Mouse (Mus musculus) MEL (cell line): ENCODE data around the gene Ssh2. TPM values are rescaled to one million over a fixed set of nuclear protein-coding genes. Genes with fewer than 3 reads are reported as not detected.
"Not testable (repeated sequence)": the region's sequence is repeated elsewhere in the genome, so short reads cannot be mapped to it uniquely, and the experiment has no call there.

Source experiments
- DNase-seq: peaks from one replicate; pipeline ENCODE4 v3.0.0; 2011; ENCODE audit warnings: low read depth, low spot score
- H3K27ac ChIP-seq: 2 replicates; pipeline ENCODE4 v1.5.1; 2012; ENCODE audit warnings: low read depth, mild to moderate bottlenecking, control low read depth, low read length, moderate library complexity; ENCODE audit not compliant: control insufficient read depth
- H3K27me3 ChIP-seq, 2 experiments: fragments of 150-350 bp in 1 of 2; sonication (generic) in 1 of 2; 2 replicates each; pipeline ENCODE4 v1.6.1; 2012; ENCODE audit warnings: low read length in 2 of 2, mild to moderate bottlenecking in 2 of 2, improper control_type of control experiment in 1 of 2, moderate library complexity in 1 of 2; ENCODE audit not compliant: insufficient read depth in 2 of 2, control insufficient read depth in 1 of 2
- H3K36me3 ChIP-seq, 2 experiments: 2 replicates each; pipeline ENCODE4 v1.6.1; 2012 to 2014; ENCODE audit warnings: low read length in 2 of 2, improper control_type of control experiment in 1 of 2, inconsistent platforms in 1 of 2, mild to moderate bottlenecking in 1 of 2; ENCODE audit not compliant: insufficient read depth in 2 of 2, control insufficient read depth in 1 of 2
- H3K4me1 ChIP-seq, 2 experiments: fragments of 150-350 bp in 1 of 2; sonication (generic) in 1 of 2; 2 replicates each; pipeline ENCODE4 v1.6.1; 2012; ENCODE audit warnings: low read length in 2 of 2, improper control_type of control experiment in 1 of 2, mild to moderate bottlenecking in 1 of 2; ENCODE audit not compliant: insufficient read depth in 2 of 2, control insufficient read depth in 1 of 2
- H3K4me3 ChIP-seq, 2 experiments: fragments of 150-350 bp in 1 of 2; sonication (generic) in 1 of 2; 2 replicates each; pipeline ENCODE4 v1.5.1; 2012; ENCODE audit warnings: low read depth in 2 of 2, low read length in 2 of 2, mild to moderate bottlenecking in 2 of 2, moderate library complexity in 2 of 2, control low read depth in 1 of 2, improper control_type of control experiment in 1 of 2; ENCODE audit not compliant: control insufficient read depth in 1 of 2, insufficient read depth in 1 of 2
- H3K79me2 ChIP-seq: 2 replicates; pipeline ENCODE4 v1.6.1; 2012; ENCODE audit warnings: mild to moderate bottlenecking, low read length, moderate library complexity; ENCODE audit not compliant: control insufficient read depth, poor library complexity, insufficient read depth
- H3K9ac ChIP-seq: 2 replicates; pipeline ENCODE4 v1.6.1; 2012; ENCODE audit warnings: low read depth, mild to moderate bottlenecking, control low read depth, low read length, moderate library complexity; ENCODE audit not compliant: control insufficient read depth, poor library complexity, severe bottlenecking
- H3K9me3 ChIP-seq: fragments of 150-350 bp; sonication (generic); replicated peaks from 2 replicates; pipeline ENCODE4 v1.6.1; 2012; ENCODE audit warnings: mild to moderate bottlenecking, low read length, improper control_type of control experiment, moderate library complexity; ENCODE audit not compliant: insufficient read depth
- BHLHE40 ChIP-seq: IDR thresholded peaks from 2 replicates; pipeline ENCODE4 v1.6.1; 2012; ENCODE audit warnings: low read depth, mild to moderate bottlenecking, inconsistent platforms, low read length, improper control_type of control experiment, borderline replicate concordance
- CHD2 ChIP-seq: IDR thresholded peaks from 2 replicates; pipeline ENCODE4 v1.6.1; 2011; ENCODE audit warnings: low read length, improper control_type of control experiment
- EP300 ChIP-seq, 2 experiments: IDR thresholded peaks; 2 replicates each; pipeline ENCODE4 v1.6.1; 2011; ENCODE audit warnings: improper control_type of control experiment in 2 of 2, low read length in 2 of 2, low read depth in 1 of 2, mild to moderate bottlenecking in 1 of 2
- ETS1 ChIP-seq: IDR thresholded peaks from 2 replicates; pipeline ENCODE4 v1.6.1; 2012; ENCODE audit warnings: low read depth, mild to moderate bottlenecking, inconsistent platforms, low read length, improper control_type of control experiment, moderate library complexity
- GABPA ChIP-seq: IDR thresholded peaks from 2 replicates; pipeline ENCODE4 v1.6.1; 2012; ENCODE audit warnings: low read depth, mild to moderate bottlenecking, inconsistent platforms, low read length, improper control_type of control experiment, moderate library complexity
- GATA1 ChIP-seq: IDR thresholded peaks from 2 replicates; pipeline ENCODE4 v1.6.1; 2011; ENCODE audit warnings: low read depth, low read length, improper control_type of control experiment
- KAT2A ChIP-seq: conservative IDR thresholded peaks from 2 replicates; pipeline ENCODE4 v1.6.1; 2012; ENCODE audit warnings: low read depth, low read length, improper control_type of control experiment, inconsistent platforms
- MAX ChIP-seq: IDR thresholded peaks from 2 replicates; pipeline ENCODE4 v1.6.1; 2011; ENCODE audit warnings: low read length, improper control_type of control experiment
- MAZ ChIP-seq: IDR thresholded peaks from 2 replicates; pipeline ENCODE4 v1.6.1; 2012; ENCODE audit warnings: low read depth, mild to moderate bottlenecking, inconsistent platforms, low read length, improper control_type of control experiment
- MEF2A ChIP-seq: IDR thresholded peaks from 2 replicates; pipeline ENCODE4 v1.6.1; 2014; ENCODE audit warnings: low read depth, mild to moderate bottlenecking, inconsistent platforms, low read length, improper control_type of control experiment; ENCODE audit not compliant: poor library complexity, insufficient replicate concordance, severe bottlenecking; ENCODE audit errors: extremely low read depth
- MXI1 ChIP-seq: IDR thresholded peaks from 2 replicates; pipeline ENCODE4 v1.6.1; 2011; ENCODE audit warnings: mild to moderate bottlenecking, low read depth, low read length, improper control_type of control experiment
- NELFE ChIP-seq: IDR thresholded peaks from 2 replicates; pipeline ENCODE4 v1.6.1; 2011; ENCODE audit warnings: low read depth, low read length, improper control_type of control experiment
- POLR2A ChIP-seq, 2 experiments: IDR thresholded peaks; 2 replicates each; pipeline ENCODE4 v1.6.1; 2011 to 2012; ENCODE audit warnings: low read length in 2 of 2, mild to moderate bottlenecking in 2 of 2, control low read depth in 1 of 2, improper control_type of control experiment in 1 of 2, low read depth in 1 of 2, moderate library complexity in 1 of 2; ENCODE audit not compliant: control insufficient read depth in 1 of 2, insufficient read depth in 1 of 2, poor library complexity in 1 of 2
- POLR2AphosphoS2 ChIP-seq: IDR thresholded peaks from 2 replicates; pipeline ENCODE4 v1.6.1; 2011; ENCODE audit warnings: low read length, improper control_type of control experiment
- RCOR1 ChIP-seq: IDR thresholded peaks from 2 replicates; pipeline ENCODE4 v1.6.1; 2012; ENCODE audit warnings: low read depth, mild to moderate bottlenecking, inconsistent platforms, low read length, improper control_type of control experiment
- TBP ChIP-seq: IDR thresholded peaks from 2 replicates; pipeline ENCODE4 v1.8.0; 2011; ENCODE audit warnings: low read depth, low read length, improper control_type of control experiment
- TCF12 ChIP-seq: IDR thresholded peaks from 2 replicates; pipeline ENCODE4 v1.6.1; 2014; ENCODE audit warnings: low read depth, mild to moderate bottlenecking, inconsistent platforms, low read length, improper control_type of control experiment, moderate library complexity
- USF2 ChIP-seq, 2 experiments: IDR thresholded peaks; 2 replicates each; pipeline ENCODE4 v1.6.1; 2011 to 2012; ENCODE audit warnings: improper control_type of control experiment in 2 of 2, low read length in 2 of 2, borderline replicate concordance in 1 of 2, inconsistent platforms in 1 of 2, low read depth in 1 of 2, mild to moderate bottlenecking in 1 of 2; ENCODE audit not compliant: insufficient read depth in 1 of 2
- ZC3H11A ChIP-seq: IDR thresholded peaks from 2 replicates; pipeline ENCODE4 v1.6.1; 2012; ENCODE audit warnings: low read depth, mild to moderate bottlenecking, inconsistent platforms, low read length, improper control_type of control experiment
- polyA plus RNA-seq, 2 experiments: library from polyadenylated mRNA; stranded (reverse) in 1 of 2; unstranded in 1 of 2; fragments of >175 nt in 1 of 2; fragments of >200 nt in 1 of 2; gene quantifications; 2 replicates each; pipeline versions ENCODE4 v1.2.1 to v1.2.4; 2012; ENCODE audit warnings: low replicate concordance in 2 of 2, low read depth in 1 of 2; ENCODE audit not compliant: insufficient read length in 2 of 2, insufficient read depth in 1 of 2, missing spikeins in 1 of 2
- total RNA-seq: library from RNA; depleted of rRNA; stranded (reverse); fragments of 300-350 nt; gene quantifications from 2 replicates; pipeline ENCODE4 v1.2.3, GENCODE M21; 2012

The Ssh2 gene
- total and polyA plus RNA-seq, 3 experiments, result 6.3 to 29.2 (median 16.5) TPM

- no peak overlapping the region for H3K9ac ChIP-seq
- TF ChIP-seq POLR2A (IDR thresholded peaks at IDR 0.05; ENCODE audit: control insufficient read depth in 1 of 2, insufficient read depth in 1 of 2, low read depth in 1 of 2, low read length in 2 of 2, poor library complexity in 1 of 2), result no peak
- no peak for TF ChIP-seq TBP
- peak; percentile 93 for TF ChIP-seq GATA1
- peak; percentile 51 to 85; a peak in 3 of 4 replicates for TF ChIP-seq EP300 (IDR thresholded peaks at IDR 0.05; ENCODE audit: low read depth in 1 of 2, low read length in 2 of 2)
- TF ChIP-seq, all 39 proteins: peak for 2
- H3K79me2 ChIP-seq, result no peaks in the 10 kb centered on the region
- no peak overlapping the region for H3K27ac ChIP-seq
- no peak for DNase-seq
- no peaks in the 10 kb centered on the region for H3K27me3 ChIP-seq
- H3K4me3 ChIP-seq, result no peak overlapping the region
- peaks cover 8 to 15% of the 10 kb centered on the region in 2 experiments for H3K4me1 ChIP-seq
- peaks cover 0 to 27% of the 10 kb centered on the region in 2 experiments; a peak in 2 of 4 replicates for H3K36me3 ChIP-seq
- H3K9me3 ChIP-seq, result no peaks in the 10 kb centered on the region
These were observed 59.9 kb downstream of the Ssh2 start for GRCm38 (mm10) chr11:77276000-77276399.

- H3K9me3 ChIP-seq, H3K27ac ChIP-seq, H3K9ac ChIP-seq, H3K27me3 ChIP-seq, H3K79me2 ChIP-seq, H3K4me3 ChIP-seq, DNase-seq: not testable (repeated sequence)
- Histone ChIP-seq H3K4me1 (peaks cover 8 to 15% of the 10 kb centered on the region in 2 experiments), H3K36me3 (peaks cover 0 to 27% of the 10 kb centered on the region in 2 experiments; a peak in 2 of 4 replicates)
These were observed 62.5 kb downstream of the Ssh2 start for GRCm38 (mm10) chr11:77278538-77278937.

- Histone ChIP-seq H3K36me3 (peaks cover 0 to 27% of the 10 kb centered on the region in 2 experiments; a peak in 2 of 4 replicates), H3K27me3 (no peaks in the 10 kb centered on the region), H3K4me3 (no peak overlapping the region), H3K27ac (no peak overlapping the region), H3K4me1 (peaks cover 8 to 15% of the 10 kb centered on the region in 2 experiments), H3K9ac (no peak overlapping the region), H3K9me3 (no peaks in the 10 kb centered on the region), H3K79me2 (no peaks in the 10 kb centered on the region)
- DNase-seq, result no peak
- TF ChIP-seq GATA1 (peak; percentile 70; the same call in 1 of the 2 replicates), EP300 (IDR thresholded peaks at IDR 0.05; ENCODE audit: low read depth in 1 of 2, low read length in 2 of 2) (peak in 1 of 2 experiments; percentile 67; a peak in 2 of 4 replicates), TCF12 (no peak)
These were observed 64.1 kb downstream of the Ssh2 start for GRCm38 (mm10) chr11:77280219-77280618.

GRCm38 (mm10) chr11:77291447-77291846 is 75.4 kb downstream of the Ssh2 start:
- no peaks in the 10 kb centered on the region for H3K9me3 ChIP-seq
- no peaks in the 10 kb centered on the region; a peak in 1 of 4 replicates for H3K4me1 ChIP-seq
- no peak overlapping the region for H3K27ac ChIP-seq
- DNase-seq, result no peak
- H3K36me3 ChIP-seq, result no peaks in the 10 kb centered on the region
- H3K9ac ChIP-seq, result no peak overlapping the region
- H3K4me3 ChIP-seq, result no peak overlapping the region
- no peaks in the 10 kb centered on the region for H3K27me3 ChIP-seq
- 0 out of 2 replicates have a peak, but pooled peaks cover 4% of the 10 kb centered on the region for H3K79me2 ChIP-seq
- TF ChIP-seq RCOR1, result no peak
- TF ChIP-seq TCF12, result no peak
- no peak for TF ChIP-seq ZC3H11A
- no peak for TF ChIP-seq ETS1
- TF ChIP-seq GABPA, result no peak
- TF ChIP-seq POLR2A (IDR thresholded peaks at IDR 0.05; ENCODE audit: control insufficient read depth in 1 of 2, insufficient read depth in 1 of 2, low read depth in 1 of 2, low read length in 2 of 2, poor library complexity in 1 of 2), result no peak
- no peak for TF ChIP-seq BHLHE40
- no peak for TF ChIP-seq POLR2AphosphoS2
- TF ChIP-seq MXI1, result no peak
- TF ChIP-seq TBP, result no peak
- no peak for TF ChIP-seq MAX
- no peak for TF ChIP-seq MEF2A
- TF ChIP-seq CHD2, result no peak
- no peak for TF ChIP-seq GATA1
- no peak for TF ChIP-seq NELFE
- TF ChIP-seq USF2 (IDR thresholded peaks at IDR 0.05; ENCODE audit: borderline replicate concordance in 1 of 2, insufficient read depth in 1 of 2, low read depth in 1 of 2, low read length in 2 of 2), result no peak
- TF ChIP-seq KAT2A, result no peak
- TF ChIP-seq MAZ, result no peak
